Mouse (Mus musculus): ENCODE data around the gene Cul4a.

Cul4a gene

DNA sequence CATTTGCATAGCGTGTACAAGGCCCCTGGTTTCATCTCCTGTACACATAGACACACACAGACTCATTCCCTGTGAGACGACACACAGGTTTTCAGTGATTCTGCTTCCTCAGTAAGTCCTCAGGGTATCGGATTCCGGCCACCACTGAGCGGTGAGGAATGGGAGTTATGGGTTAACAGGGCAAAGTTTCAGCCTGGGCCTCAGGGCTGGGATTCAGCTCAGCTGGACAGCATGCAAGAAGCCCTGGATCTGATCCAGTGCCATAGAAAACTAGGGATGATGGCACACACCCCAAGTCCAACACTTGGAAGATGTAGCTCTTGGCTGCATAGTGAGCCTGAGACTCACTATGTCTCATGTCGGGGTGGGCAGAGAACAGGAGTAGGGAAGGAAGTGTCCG is 74.5 kb downstream of the Cul4a start:
- DNase-seq (ENCODE audit: low spot score) = no peak

DNA sequence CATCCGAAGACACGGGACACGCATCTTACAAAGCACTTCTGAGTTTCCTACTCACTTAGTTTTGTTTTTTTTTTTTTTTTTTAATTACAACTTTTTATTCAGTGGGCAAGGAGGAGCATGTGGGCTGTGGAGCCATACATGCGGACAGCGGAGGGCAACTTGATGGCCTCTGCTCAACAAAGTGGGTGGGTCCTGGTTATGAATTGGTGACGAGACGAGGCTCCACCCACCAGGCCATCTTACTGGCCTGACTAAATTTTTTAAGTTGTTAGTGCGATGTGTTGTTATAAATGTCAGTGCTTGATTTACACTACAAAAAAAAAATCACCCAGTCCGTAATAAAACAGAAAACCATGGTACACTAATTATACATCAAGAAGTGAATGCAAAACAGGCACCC is 75.0 kb downstream of the Cul4a start:
- no peak for DNase-seq (ENCODE audit: low spot score)

DNA sequence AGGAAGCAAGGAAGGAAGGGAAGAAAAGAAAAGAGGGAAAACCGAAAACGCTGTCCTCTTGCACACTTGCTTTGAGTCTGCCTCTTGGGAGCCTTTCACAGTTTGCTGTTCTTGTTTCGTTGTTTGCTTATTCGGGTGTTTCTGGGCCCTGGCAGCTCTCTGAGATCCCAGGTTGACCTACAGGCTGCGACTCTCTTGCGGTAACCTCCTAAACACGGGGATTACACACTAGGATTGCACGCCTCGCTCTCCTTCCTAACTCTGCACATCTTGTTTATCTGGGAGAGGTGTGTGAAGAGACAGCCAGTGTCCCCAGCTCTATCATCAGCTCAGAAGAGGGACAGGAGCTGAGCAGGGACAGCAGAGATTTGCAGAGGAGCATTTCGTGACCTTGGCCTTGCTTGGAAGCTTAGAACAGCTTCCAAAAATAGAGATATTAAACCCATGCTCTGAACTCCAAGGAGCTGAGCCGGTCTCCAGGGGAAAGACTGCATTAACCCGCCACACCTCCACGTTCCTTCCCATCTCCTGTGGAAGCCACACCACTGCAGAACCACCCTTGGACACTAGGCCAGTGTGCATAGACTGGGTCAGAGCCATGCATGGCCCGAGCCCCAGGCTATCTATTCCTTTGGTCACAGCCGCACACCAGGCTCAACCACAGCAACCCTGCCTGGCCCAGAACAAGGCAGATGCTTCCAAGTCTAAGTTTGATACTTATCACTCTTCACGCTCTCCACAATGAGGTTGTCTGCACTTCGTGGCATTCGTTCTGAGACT is 75.7 kb downstream of the Cul4a start:
- no peak for DNase-seq (ENCODE audit: low spot score)

DNA sequence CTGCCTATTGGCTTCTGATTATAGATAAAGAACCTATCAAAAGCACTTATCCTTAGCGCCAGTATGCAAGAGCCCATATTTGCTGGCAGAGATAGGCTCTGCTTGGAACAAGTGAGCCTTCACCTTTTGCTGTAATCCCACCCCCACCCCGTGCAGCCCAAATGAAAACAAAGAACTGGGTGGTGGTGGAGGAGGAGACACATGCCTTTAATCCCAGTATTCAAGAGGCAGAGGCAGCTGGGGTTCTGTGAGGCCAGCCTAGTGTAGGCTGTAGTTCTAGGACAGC is 76.2 kb downstream of the Cul4a start:
- no peak for DNase-seq (ENCODE audit: low spot score)

DNA sequence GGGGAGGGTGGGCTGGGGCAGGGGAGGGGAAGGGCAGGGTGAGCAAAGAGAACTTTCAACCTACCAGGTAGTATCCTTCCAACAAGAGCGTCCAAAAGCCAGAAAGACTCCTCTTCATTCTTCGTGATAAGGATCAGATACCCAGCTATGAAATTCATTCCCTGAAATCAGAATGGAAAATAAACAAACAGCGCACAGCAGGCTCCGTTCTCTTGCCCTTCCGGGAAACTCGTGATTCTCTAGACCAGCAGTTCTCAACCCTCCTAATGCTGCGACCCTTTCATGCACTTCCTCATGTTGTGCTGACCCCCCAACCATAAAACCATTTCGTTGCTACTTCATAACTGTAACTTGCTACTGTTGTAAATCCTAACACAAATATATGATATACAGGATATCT is 81.4 kb downstream of the Cul4a start:
- no peak for DNase-seq (ENCODE audit: low spot score)

DNA sequence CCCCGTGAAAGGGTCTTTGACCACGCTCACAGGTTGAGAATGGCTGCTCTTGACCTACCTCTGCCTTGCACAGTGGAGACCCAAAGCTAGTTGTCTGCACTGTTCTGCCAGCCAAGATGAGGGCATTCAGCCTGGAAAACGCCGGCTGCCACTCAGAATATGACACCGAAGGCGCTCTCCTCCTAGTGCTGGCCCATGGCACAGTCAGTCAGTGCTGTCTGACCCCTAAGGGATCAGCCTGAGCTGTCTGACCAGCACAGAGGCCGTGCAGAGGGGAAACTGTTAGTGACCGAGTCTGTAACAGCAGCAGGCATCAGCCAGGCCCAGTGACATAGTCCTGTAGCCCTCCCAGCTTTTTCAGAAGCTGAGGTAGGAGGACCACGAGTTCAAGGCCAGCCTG is 81.8 kb downstream of the Cul4a start:
- DNase-seq (ENCODE audit: low spot score) = no peak

DNA sequence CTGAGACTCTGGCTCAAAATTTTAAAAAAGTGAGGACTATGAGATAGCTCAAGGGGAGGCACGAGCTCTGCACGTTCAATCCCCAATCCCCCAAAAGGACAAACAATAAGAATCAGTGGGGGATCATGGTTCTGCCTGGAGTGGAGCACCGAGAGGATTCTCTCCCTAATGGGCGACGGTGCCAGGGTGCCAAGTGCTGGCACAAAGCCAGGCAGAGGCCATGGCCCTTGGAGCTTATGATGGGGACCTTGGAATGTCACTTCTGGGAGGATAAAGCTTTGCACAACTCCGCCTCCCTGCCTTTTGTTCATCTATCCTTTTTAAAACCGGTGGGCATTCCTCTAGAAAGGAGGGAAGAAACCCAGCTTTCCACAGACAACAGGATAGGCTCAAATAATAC is 82.2 kb downstream of the Cul4a start:
- DNase-seq (ENCODE audit: low spot score) = no peak

DNA sequence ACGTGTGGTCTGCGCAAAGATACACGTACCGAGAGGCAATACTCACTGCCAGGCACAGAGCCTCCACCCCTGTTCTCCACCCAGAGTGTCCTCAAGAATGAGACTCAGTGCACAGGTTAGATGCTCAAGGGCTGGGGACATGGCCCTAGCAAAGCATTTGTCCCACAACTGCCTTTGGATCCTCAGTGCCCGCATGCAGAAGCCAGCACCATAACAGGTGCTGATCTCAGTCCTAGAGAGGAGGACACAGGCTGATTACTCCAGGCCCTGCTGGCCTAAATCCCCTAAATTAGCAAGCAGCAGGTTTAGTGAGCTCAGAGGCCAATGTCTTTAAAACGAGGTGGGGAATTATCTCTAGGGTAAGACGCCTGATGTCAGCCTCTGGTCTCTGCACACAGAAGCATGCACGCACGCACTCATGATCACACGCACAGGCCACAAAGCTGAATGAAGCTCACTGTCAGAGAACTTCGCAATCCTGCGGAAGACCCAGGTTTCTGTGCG is 82.7 kb downstream of the Cul4a start:
- DNase-seq (ENCODE audit: low spot score) = no peak

DNA sequence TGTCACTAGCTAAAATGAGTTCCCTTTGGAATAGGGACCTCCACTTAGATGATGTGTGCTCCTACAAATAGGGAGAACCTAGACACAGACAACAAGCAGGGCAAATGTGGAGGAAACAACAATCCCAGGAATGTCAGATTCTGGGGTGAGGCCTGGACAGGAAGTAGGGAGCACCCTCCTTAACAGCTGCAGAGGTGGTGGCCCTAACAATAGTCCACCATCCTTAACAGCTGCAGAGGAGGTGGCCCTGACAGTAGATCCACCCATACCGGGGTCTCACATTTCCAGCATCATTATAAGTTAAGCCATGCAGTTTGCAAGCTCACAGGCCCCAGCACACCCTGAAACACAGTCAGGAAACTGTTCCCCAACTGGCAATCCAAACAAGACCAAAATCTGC is 83.4 kb downstream of the Cul4a start:
- no peak for DNase-seq (ENCODE audit: low spot score)

DNA sequence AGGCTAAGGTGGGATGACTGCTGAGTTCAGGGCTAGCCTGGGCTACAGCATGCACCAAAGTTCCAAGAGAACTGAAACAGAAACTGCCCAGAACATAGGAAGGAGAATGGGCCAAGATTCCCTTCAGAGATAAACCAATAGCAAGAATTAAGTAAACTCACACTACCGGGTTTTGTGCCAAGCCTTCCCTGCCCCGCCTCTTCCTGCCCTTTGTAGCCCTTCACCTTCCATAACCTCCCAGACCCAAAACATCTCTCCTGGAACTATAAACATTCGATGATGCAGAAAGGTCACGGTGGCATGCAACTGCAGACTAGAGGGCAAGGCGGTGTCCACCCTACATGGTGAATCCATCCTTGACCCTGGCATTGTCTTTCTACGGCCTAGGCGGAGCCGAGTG is 84.8 kb downstream of the Cul4a start:
- DNase-seq (ENCODE audit: low spot score) = no peak

DNA sequence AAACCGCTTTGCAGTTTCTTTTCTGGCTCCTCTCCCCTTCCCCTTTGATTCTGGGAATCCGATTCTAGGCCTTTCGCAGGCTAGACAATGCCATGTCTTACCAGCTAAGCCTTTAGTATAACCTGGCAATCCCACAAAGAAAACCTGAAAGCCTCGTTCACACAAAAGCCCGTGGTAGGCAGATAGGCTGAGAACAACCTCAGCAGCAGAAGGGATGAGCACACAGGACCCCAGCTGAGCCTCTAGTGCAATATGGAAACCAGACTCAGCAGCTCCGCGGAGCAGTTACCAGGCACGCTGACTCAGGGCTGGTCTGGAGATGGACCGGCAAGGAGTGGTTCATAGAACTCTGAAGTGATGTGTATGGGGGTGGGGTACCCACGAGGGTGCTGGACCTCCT is 89.4 kb downstream of the Cul4a start:
- DNase-seq (ENCODE audit: low spot score) = no peak

DNA sequence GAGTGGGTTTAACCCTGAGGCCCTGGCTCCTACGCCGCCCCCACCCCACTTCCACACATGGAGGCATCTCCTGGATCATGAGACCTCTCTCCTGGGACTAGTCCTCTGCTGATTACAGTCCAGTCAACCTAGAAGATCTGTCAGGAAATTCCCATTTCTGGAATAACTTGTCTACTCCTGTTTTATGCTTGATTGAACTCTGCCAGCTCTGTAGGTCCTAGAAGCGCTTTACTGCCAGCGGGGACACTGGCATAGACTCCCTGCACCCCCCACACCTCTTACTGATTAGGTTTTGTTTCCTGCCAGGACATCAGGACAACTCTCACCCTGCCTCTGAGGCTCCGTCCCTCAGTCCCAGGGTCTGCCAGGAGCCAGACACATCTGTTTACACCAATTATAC is 92.1 kb downstream of the Cul4a start:
- DNase-seq (ENCODE audit: low spot score) = no peak
